Mouse (Mus musculus): ENCODE measurements around the gene Gm49601.

Gene Gm49601

DNA sequence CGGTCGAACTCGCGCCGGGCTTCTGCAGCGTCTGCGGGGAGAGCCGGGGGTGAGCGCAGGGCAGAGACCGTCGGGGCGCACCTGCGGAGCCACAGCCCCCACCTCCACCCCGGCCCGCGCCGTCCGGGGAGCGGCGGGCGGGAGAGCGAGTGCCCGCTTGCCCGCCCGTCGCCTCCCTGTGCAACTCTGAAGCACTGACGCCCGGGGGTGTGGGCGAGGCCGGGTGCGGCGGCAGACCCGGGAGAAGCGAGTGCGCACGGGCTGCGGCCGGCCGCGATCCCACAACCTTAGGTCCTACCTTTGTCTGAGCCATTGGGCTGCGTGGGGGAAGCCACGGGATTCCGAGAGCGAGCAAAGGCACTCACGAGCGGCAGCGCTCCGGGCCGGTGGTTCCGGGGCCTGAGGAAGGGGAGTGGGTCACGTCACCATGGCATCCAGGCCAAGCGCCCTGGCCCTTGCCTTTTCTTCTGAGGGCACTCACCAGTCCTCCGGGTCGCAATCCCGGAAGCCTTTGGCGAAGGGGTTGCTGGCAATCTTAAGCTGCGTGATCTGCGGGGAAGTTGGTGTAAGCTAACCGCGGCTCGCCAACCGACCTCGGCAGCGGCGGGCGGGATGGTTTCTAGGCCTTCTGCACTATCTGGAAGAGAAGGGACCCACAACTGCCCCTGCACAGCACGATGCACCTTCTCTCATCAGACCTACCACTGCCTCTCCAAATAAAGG, 43.6 kb downstream of the Gm49601 start:
- DNase-seq (ENCODE audit: low spot score), result no peak

DNA sequence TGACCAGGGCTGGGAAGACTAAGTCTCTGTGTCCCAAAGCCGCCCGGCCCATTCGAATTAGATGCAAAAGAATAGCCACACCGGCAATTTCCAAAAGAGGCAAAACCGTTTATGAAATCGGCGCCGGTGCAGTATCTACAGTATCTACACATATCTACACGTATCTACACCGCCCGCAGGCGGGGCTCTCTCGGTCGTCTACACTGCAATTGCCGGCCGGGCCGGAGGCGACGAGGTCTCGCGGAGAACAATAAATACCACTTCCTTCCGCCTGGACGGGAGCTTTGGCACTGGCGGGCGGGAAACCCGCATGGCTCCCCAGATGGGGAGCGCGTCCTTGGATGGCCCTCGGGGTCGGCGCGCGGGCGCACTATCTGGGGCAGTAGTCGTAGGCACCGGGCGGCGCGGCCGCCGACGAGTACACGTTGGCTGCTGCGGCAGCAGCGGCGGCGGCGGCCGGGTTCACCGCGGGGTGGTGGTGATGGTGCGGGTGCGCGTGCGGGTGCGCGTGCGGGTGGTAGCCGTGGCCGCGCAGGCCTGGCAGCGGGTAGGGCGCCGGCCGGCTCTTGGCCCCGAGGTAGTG, 44.5 kb downstream of the Gm49601 start:
- no peak for DNase-seq (ENCODE audit: low spot score)

DNA sequence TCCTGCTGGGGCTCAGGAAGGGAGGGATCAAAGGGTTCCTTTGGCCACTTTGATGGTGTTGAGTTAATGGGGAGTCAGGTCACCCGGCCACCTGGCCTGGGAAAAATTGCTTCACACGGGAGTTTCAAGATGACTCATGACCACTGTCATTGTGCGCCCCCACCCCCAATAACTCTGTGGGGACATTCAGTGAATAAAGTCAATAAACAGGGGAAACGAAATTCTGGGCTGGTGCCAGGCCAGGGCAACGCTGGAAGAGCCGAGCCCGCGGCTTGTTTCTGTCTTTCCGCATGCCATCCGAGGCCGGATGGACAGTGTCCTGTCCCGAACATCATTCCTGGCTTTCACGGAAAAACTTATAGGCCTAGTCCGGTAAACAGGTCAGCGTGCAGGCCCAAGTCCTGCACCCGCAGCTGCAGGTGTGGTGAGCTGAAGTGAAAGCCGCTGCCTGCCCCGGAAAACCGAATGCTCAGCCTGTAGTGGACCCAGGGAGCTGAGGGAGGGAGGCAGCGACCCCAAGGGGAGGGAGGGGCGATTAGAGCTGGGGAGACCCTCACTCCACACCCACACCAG, 45.1 kb downstream of the Gm49601 start:
- no peak for DNase-seq (ENCODE audit: low spot score)

DNA sequence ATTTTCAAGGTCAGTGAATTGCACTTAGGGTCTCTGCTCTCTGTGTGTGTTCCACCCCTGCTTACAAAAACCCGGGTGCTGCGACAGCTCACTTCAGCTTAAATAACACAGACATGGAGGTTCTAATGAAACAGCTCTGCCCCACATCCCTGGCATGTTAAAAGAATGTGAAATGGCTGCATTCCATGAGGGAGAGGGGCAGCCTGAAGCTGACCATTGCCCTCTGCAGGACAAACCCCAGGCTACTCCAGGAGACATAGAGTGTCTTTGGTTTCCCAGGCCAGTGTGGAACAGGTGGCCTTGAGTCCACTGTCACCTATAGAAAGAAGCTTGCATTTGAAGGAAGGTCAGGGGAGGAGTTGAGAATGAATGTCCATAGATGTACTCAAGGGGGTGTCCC, 45.8 kb downstream of the Gm49601 start:
- DNase-seq (ENCODE audit: low spot score), result no peak

DNA sequence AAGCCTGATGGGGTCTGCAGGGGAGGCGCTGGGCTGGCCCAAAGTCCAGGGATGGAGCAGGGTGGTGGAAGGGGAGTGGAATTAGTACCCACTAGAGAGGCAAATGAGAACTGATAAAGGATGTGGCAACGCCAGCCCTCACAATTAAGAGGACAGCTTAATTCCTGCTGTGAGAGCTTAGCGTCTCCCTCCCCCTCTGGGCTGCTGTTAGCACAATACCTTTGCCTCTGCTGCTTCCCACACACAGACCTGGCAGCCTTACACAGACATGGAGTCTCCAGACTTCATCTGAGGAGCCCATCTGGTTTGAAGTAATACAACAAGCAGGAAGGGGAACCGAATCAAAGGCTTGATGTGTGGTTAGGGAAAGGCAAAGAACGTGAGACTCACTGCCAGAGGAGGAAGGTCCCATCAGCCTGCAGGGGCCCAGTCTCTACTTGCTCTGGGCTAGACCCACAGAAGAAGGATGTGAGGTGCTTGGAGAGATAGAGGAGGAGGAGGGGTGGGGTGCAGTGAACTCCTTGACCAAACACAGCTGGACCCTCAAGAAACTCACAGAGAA, 48.5 kb downstream of the Gm49601 start:
- DNase-seq (ENCODE audit: low spot score), result no peak

DNA sequence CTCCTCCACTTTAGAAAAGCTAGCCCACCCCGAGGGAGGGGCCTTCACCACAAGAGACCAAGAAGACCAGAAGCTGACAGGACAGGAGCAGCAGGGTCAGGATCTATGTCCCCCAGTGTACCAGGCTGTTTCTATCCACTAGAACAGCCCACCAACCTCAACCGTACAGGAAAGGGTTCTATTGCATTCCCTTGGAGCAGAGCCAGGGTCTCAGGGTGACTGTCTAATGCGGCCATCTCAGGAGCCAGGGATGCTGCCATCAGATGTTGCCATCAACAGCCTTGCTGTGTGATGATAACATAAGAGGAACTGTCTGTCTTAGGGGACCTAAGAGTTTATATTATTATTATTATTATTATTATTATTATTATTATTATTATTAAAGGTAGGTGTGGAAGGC, 49.2 kb downstream of the Gm49601 start:
- DNase-seq (ENCODE audit: low spot score), result no peak

DNA sequence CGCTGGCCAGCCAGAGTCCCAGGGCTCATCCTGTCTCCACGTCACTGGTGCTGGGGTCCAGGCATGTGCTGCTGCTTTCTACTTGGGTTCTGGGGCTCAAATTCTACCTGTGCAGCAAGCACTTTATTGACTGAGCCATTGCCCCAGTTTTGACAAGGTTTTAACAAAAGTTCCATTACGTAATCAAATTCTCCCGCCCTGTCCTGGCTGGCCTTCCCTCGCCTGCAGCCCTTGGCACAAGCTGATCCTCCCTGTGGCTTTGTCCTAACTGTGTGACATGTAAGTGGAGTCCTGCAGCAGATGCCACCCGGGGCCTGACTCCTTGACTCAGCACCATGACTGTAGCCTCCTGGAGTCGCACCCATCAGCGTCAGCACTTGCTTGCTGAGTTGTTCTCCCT, 52.0 kb downstream of the Gm49601 start:
- no peak for DNase-seq (ENCODE audit: low spot score)

All from MN1 (cell line).